Mouse (Mus musculus) kidney, adult 11 months (tissue): ENCODE data around the gene Zfp458.
"Not testable (repeated sequence)": the region's sequence is repeated elsewhere in the genome, so short reads cannot be mapped to it uniquely, and the experiment has no call there.

ENCODE experiments used
- DNase-seq: peaks from one replicate; pipeline ENCODE4 v3.0.0; 2022

Zfp458 gene

GRCm38 (mm10) chr13:67278314-67278713, at the start of gene Zfp458:
Zfp458 (minus strand) TSS chr13:67278466.
- peak; percentile 17 for DNase-seq

GRCm38 (mm10) chr13:67306718-67307117, 28.5 kb upstream of the Zfp458 start:
- no peak for DNase-seq

GRCm38 (mm10) chr13:67305822-67306672, 27.8 kb upstream of the Zfp458 start, which contains the start of gene Zfp457:
Zfp457 (minus strand) TSS chr13:67306485.
- DNase-seq: peak; percentile 90

GRCm38 (mm10) chr13:67269383-67270065, 8.7 kb downstream of the Zfp458 start:
- DNase-seq: not testable (repeated sequence)

- peak; percentile 79 for DNase-seq
Observed at GRCm38 (mm10) chr13:67268568-67269369, 9.5 kb downstream of the Zfp458 start.

- DNase-seq: no peak
Observed at GRCm38 (mm10) chr13:67214015-67214607, 64.2 kb downstream of the Zfp458 start.
